8 mouse cellular contexts compared by ENCODE assay signal in the genomic region with DNA sequence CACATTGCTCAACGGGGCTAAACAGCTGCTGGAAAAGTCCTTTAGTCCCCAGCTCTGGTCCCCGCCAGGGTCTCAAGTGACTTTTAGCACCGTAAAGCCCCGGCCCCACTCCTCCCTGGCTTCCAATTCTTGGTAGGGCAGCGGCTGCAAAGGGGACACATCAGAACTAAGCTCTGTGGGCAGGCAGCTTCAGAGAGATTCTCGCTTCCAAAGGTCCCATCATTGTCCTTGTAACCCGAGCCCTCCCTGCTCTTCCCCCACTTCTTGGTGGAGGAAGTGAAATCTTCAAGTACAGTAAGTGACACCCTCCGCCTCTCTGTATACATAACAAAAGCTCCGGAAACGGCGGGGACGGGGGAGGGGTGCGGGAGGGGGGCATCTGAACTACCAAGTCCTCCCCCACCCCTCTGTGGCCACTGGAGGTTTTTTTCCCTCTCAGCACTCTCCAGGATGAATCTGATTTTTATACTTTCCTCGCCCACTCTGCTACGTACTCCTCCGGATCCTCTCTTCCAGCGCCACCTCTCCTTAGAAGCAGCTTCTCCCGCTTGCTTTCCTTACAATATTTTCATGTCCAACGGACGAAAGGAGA. TPM values are rescaled to one million over a fixed set of nuclear protein-coding genes. Genes with fewer than 3 reads are reported as not detected.
DNase-seq lines count a peak whose midpoint lies in the region; ATAC-seq lines count a peak whose summit lies in the region.

TSS of gene Etv1 (plus strand) at position 195 of the 592 bp plus-strand sequence.

- H3K4me3 ChIP-seq in hindbrain, embryonic 16.5 days (ENCODE audit: low read length): peak within 1 kb of the TSS; percentile 71
- peak within 1 kb of the TSS; percentile 93 for H3K4me3 ChIP-seq in megakaryocyte, embryonic 14.5 days (replicated peaks)

- WGBS in hindbrain, embryonic 16.5 days: under 1% methylated on average over 20 of the region's 20 CpGs

- peak within 1 kb of the TSS; percentile 99 for H3K4me2 ChIP-seq in hindbrain, embryonic 16.5 days (ENCODE audit: low read length)

- peak; percentile 32 for DNase-seq in cerebellum, adult 11 months
- DNase-seq in cerebellum, adult 8-10 months: no peak
- DNase-seq in cerebellum, adult 9-10 months: peak; percentile 63
- peak; percentile 32 for DNase-seq in gastrocnemius, postnatal 14 days
- peak; percentile 20 to 65 for DNase-seq in left cerebral cortex, postnatal 25 days (ENCODE audit: low spot score in 2 of 2)
- DNase-seq in right cerebral cortex, postnatal 14 days: peak; percentile 11

- H3K9ac ChIP-seq in hindbrain, embryonic 16.5 days (ENCODE audit: low read depth, low read length): peak within 1 kb of the TSS; percentile 66

- intact Hi-C loops in gastrocnemius, postnatal 14 days (cut with DNase I; ENCODE audit: low total_unique reads): no loop called here
- intact Hi-C loops in left cerebral cortex, postnatal 25 days (cut with DNase I): no loop called here

- peaks cover 6% of the 10 kb centered on the region for H3K4me1 ChIP-seq in hindbrain, embryonic 16.5 days (ENCODE audit: control insufficient read depth, insufficient read depth, low read depth, low read length)
- H3K4me1 ChIP-seq in megakaryocyte, embryonic 14.5 days: peaks cover 30% of the 10 kb centered on the region

- H3K9me3 ChIP-seq in hindbrain, embryonic 16.5 days (ENCODE audit: control insufficient read depth, low read length): no peaks in the 10 kb centered on the region
- H3K9me3 ChIP-seq in megakaryocyte, embryonic 14.5 days: no peaks in the 10 kb centered on the region

- H3K27ac ChIP-seq in hindbrain, embryonic 16.5 days (ENCODE audit: low read depth, low read length): peak within 1 kb of the TSS; percentile 80

- no peaks in the 10 kb centered on the region for H3K36me3 ChIP-seq in hindbrain, embryonic 16.5 days (ENCODE audit: control insufficient read depth, insufficient read depth, low read length)
- no peaks in the 10 kb centered on the region for H3K36me3 ChIP-seq in megakaryocyte, embryonic 14.5 days (replicated peaks; ENCODE audit: low read length)

- ATAC-seq in hindbrain, embryonic 16.5 days: peak; percentile 34

- no peaks in the 10 kb centered on the region for H3K27me3 ChIP-seq in hindbrain, embryonic 16.5 days (replicated peaks; ENCODE audit: control insufficient read depth, insufficient read depth, low read length)
- H3K27me3 ChIP-seq in megakaryocyte, embryonic 14.5 days (replicated peaks): peaks cover 11% of the 10 kb centered on the region

RNA-seq across cellular contexts. Expression of gene Etv1, which starts in this region (rescaled TPM):
- total RNA-seq in gastrocnemius, postnatal 14 days (2021): 1 to 10 TPM; 6.7 to 7.1 TPM
- 25.8 and 34.7 TPM in 2 replicates for polyA plus RNA-seq in hindbrain, embryonic 16.5 days (2015; fragmentation: Nextera tagmentation; extraction: Ambion mirVana)
- 10 to 100 TPM; 62.2 to 74.8 TPM for total RNA-seq in left cerebral cortex, postnatal 25 days (2021)
- polyA plus RNA-seq in megakaryocyte, embryonic 14.5 days (2012; ENCODE audit: insufficient read depth, low replicate concordance): 0.78 TPM in 1 of 2 replicates, not detected in the other

Comparison
In these comparisons a context has a peak if more than half of its experiments do, and no peak if none do; other contexts are left out.
1. RNA of gene Etv1 (total RNA-seq): 62.2 to 74.8 TPM in left cerebral cortex, postnatal 25 days; 6.7 to 7.1 TPM in gastrocnemius, postnatal 14 days; every median in the first group is over 4 times any median in the second.
2. RNA of gene Etv1 (polyA plus RNA-seq): 25.8 to 34.7 TPM in hindbrain, embryonic 16.5 days; 0.78 TPM in megakaryocyte, embryonic 14.5 days; every median in the first group is over 10 times any median in the second.